Mouse (Mus musculus): ENCODE data around the gene Ngb.

Ngb gene

GRCm38 (mm10) chr12:87052661-87053321, 49.5 kb downstream of the Ngb start:
- Histone ChIP-seq H3K36me3 (ENCODE audit: insufficient read depth, low read length) (no peaks in the 10 kb centered on the region), H3K4me1 (replicated peaks; ENCODE audit: low read depth, low read length) (0 out of 2 replicates have a peak, but pooled peaks cover 7% of the 10 kb centered on the region), H3K9me3 (ENCODE audit: low read length) (no peaks in the 10 kb centered on the region), H3K4me3 (replicated peaks; ENCODE audit: low read length) (no peak overlapping the region), H3K27me3 (ENCODE audit: insufficient read depth, low read length) (peaks cover 29% of the 10 kb centered on the region)
- TF ChIP-seq NANOG (IDR thresholded peaks at IDR 0.05; ENCODE audit: borderline replicate concordance, low read length) (no peak), POU5F1 (IDR thresholded peaks at IDR 0.05; ENCODE audit: borderline replicate concordance, low read length) (no peak), CTCF (conservative IDR thresholded peaks at IDR 0.05; ENCODE audit: low read length) (peak; percentile 86)

DNA sequence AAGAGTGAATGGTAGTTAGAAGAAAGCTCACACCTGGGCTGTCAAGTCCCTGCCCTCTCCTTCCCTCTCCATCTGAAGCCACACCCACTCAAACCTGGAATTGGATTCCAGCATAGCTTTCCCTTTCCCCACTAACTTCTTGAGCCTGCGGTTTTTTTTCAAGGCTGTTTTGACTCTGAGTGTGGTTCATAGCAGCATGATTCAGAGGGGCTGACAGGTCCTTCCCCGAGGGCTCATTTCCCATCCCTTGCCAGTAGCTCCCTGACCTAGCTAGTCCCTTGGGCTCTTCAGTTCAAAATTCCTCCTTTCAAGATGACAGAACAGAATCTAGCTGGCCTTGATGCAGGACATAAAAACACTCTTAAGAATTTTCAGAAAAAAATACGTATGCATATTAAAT, 54.8 kb downstream of the Ngb start:
- H3K36me3 ChIP-seq (ENCODE audit: insufficient read depth, low read length), result no peaks in the 10 kb centered on the region
- no peaks in the 10 kb centered on the region; the same call in 1 of the 2 replicates for H3K27me3 ChIP-seq (ENCODE audit: insufficient read depth, low read length)
- no peaks in the 10 kb centered on the region for H3K9me3 ChIP-seq (ENCODE audit: low read length)
- H3K4me1 ChIP-seq (replicated peaks; ENCODE audit: low read depth, low read length), result peaks cover 17% of the 10 kb centered on the region
- no peak overlapping the region for H3K4me3 ChIP-seq (replicated peaks; ENCODE audit: low read length)
- no peak for TF ChIP-seq POU5F1 (IDR thresholded peaks at IDR 0.05; ENCODE audit: borderline replicate concordance, low read length)
- no peak for TF ChIP-seq CTCF (conservative IDR thresholded peaks at IDR 0.05; ENCODE audit: low read length)
- no peak for TF ChIP-seq NANOG (IDR thresholded peaks at IDR 0.05; ENCODE audit: borderline replicate concordance, low read length)
